In the genomic region with DNA sequence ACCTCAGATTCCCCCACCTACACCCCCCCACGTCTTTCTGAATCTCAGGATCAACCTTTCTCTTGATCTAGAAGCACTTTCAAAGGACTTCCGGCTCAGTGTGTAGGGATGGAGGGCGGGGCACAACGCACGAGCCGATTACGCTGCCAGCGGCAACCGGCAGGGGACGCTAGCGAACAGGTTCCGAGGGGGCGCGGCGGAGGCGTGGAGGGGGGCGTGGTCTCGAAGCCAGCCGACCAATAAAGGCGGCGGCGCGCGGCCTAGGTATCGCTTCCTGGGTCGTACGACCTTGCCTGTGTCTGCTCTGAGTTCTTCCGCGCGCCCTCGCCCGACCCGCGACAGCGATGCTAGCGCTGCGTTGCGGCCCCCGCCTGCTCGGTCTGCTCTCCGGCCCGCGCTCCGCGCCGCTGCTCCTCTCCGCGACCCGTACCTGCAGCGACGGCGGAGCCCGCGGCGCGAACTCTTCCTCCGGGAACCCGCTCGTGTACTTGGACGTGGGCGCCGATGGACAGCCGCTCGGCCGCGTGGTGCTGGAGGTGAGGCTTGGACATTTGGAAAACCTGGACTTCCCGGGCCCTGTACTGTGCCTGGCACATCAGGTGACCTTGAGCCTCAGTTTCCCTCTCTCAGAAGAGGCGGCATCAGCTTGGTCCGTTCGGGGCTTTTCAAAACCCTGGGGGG, we compare ENCODE assay signal across 8 mouse cellular contexts. TPM values are rescaled to one million over a fixed set of nuclear protein-coding genes. Genes with fewer than 3 reads are reported as not detected.
DNase-seq lines count a peak whose midpoint lies in the region; ATAC-seq lines count a peak whose summit lies in the region.

A gene (plus strand): TSS at position 267 of the 681 bp plus-strand sequence.

- peaks cover 39% of the 10 kb centered on the region for H3K36me3 ChIP-seq in heart, embryonic 14.5 days (ENCODE audit: control insufficient read depth, insufficient read depth, low read length)
- peaks cover 36% of the 10 kb centered on the region for H3K36me3 ChIP-seq in liver, embryonic 13.5 days
- peaks cover 7% of the 10 kb centered on the region for H3K36me3 ChIP-seq in stomach, embryonic 16.5 days (ENCODE audit: control insufficient read depth, insufficient read depth, low read length)

- peak within 1 kb of the TSS; percentile 87 for H3K4me2 ChIP-seq in heart, embryonic 14.5 days (ENCODE audit: low read length)
- H3K4me2 ChIP-seq in liver, embryonic 13.5 days: peak within 1 kb of the TSS; percentile 97
- H3K4me2 ChIP-seq in stomach, embryonic 16.5 days (ENCODE audit: low read depth, low read length): peak within 1 kb of the TSS; percentile 98

- H3K4me1 ChIP-seq in brown adipose tissue, adult 24 weeks (ENCODE audit: control insufficient read depth, insufficient read depth, insufficient read length, low read length): peaks cover 6% of the 10 kb centered on the region; the same call in 1 of the 2 replicates
- peaks cover 20 to 24% of the 10 kb centered on the region in 2 experiments for H3K4me1 ChIP-seq in heart, embryonic 14.5 days (ENCODE audit: control insufficient read depth in 2 of 2, insufficient read depth in 2 of 2, low read length in 2 of 2)
- H3K4me1 ChIP-seq in liver, embryonic 13.5 days (replicated peaks): peaks cover 37% of the 10 kb centered on the region
- peaks cover 26% of the 10 kb centered on the region for H3K4me1 ChIP-seq in stomach, embryonic 16.5 days (ENCODE audit: control insufficient read depth, insufficient read depth, low read length)

- no peaks in the 10 kb centered on the region for H3K9me3 ChIP-seq in heart, embryonic 14.5 days (ENCODE audit: control insufficient read depth, low read length)
- H3K9me3 ChIP-seq in liver, embryonic 13.5 days (replicated peaks): no peaks in the 10 kb centered on the region
- H3K9me3 ChIP-seq in stomach, embryonic 16.5 days (replicated peaks; ENCODE audit: control insufficient read depth, low read length): no peaks in the 10 kb centered on the region

- WGBS in heart, embryonic 14.5 days: under 1% methylated on average over 65 of the region's 70 CpGs
- under 1% methylated on average over 68 of the region's 70 CpGs for WGBS in liver, embryonic 13.5 days (ENCODE audit: insufficient replicate concordance)
- under 1% methylated on average over 70 of the region's 70 CpGs for WGBS in stomach, embryonic 16.5 days

- peak within 1 kb of the TSS; percentile 20; the same call in 1 of the 2 replicates for H3K27ac ChIP-seq in brown adipose tissue, adult 24 weeks (replicated peaks; ENCODE audit: low read depth, low read length)
- H3K27ac ChIP-seq in heart, embryonic 14.5 days (replicated peaks in 1 of 2; ENCODE audit: control insufficient read depth in 1 of 2, insufficient read depth in 1 of 2, low read depth in 2 of 2, low read length in 2 of 2): peak within 1 kb of the TSS; percentile 41 to 82
- peak within 1 kb of the TSS; percentile 62 for H3K27ac ChIP-seq in liver, embryonic 13.5 days
- H3K27ac ChIP-seq in stomach, embryonic 16.5 days (ENCODE audit: low read length): peak within 1 kb of the TSS; percentile 80

- peak within 1 kb of the TSS; percentile 98 for H3K9ac ChIP-seq in heart, embryonic 14.5 days (ENCODE audit: low read length)
- H3K9ac ChIP-seq in liver, embryonic 13.5 days: peak within 1 kb of the TSS; percentile 86
- H3K9ac ChIP-seq in stomach, embryonic 16.5 days (ENCODE audit: low read length): peak within 1 kb of the TSS; percentile 91

- H3K27me3 ChIP-seq in heart, embryonic 14.5 days (ENCODE audit: control insufficient read depth, insufficient read depth, low read length): no peaks in the 10 kb centered on the region
- H3K27me3 ChIP-seq in liver, embryonic 13.5 days: no peaks in the 10 kb centered on the region
- H3K27me3 ChIP-seq in stomach, embryonic 16.5 days (ENCODE audit: control insufficient read depth, insufficient read depth, low read length): no peaks in the 10 kb centered on the region

- H3K4me3 ChIP-seq in brown adipose tissue, adult 24 weeks (ENCODE audit: insufficient read depth, low read depth, low read length): peak within 1 kb of the TSS; percentile 83
- peak within 1 kb of the TSS; percentile 82 to 98 for H3K4me3 ChIP-seq in heart, embryonic 14.5 days (ENCODE audit: control insufficient read depth in 1 of 2, insufficient read depth in 1 of 2, low read depth in 1 of 2, low read length in 2 of 2)
- peak within 1 kb of the TSS; percentile 83 for H3K4me3 ChIP-seq in liver, embryonic 13.5 days (replicated peaks)
- peak within 1 kb of the TSS; percentile 98 for H3K4me3 ChIP-seq in stomach, embryonic 16.5 days (replicated peaks; ENCODE audit: low read length)

- peak; percentile 80 for ATAC-seq in heart, embryonic 14.5 days (ENCODE audit: insufficient number of reproducible peaks, insufficient read depth, low FRiP score, low read depth)
- peak; percentile 93 for ATAC-seq in liver, embryonic 13.5 days (ENCODE audit: low read depth)
- peak; percentile 93 for ATAC-seq in stomach, embryonic 16.5 days (ENCODE audit: insufficient read depth, low FRiP score)

- peak; percentile 99 for DNase-seq in CD4-positive, CD25-positive, alpha-beta regulatory T cell, adult 2 months (ENCODE audit: low read depth, low spot score)
- DNase-seq in fibroblast of lung, adult 2 months (ENCODE audit: low read depth): peak; percentile 83
- DNase-seq in kidney, postnatal 14 days: peak; percentile 96
- DNase-seq in liver, embryonic 13.5 days: peak; percentile 91
- DNase-seq in neural tube, embryonic 10.5 days (ENCODE audit: extremely low spot score, low spot score): peak; percentile 99

RNA-seq across cellular contexts. Expression of the gene that starts here (rescaled TPM):
- 67.7 and 79.0 TPM in 2 replicates for polyA plus RNA-seq in brown adipose tissue, adult 24 weeks (2012; ENCODE audit: insufficient read depth, insufficient read length, missing spikeins)
- 99.2 and 105 TPM in 2 replicates for polyA plus RNA-seq in heart, embryonic 14.5 days (2014; fragmentation: Nextera tagmentation; extraction: Ambion mirVana)
- 37.8 and 52.3 TPM in 2 replicates for polyA plus RNA-seq in liver, embryonic 13.5 days (2015; fragmentation: Nextera tagmentation; extraction: Ambion mirVana)
- polyA plus RNA-seq in stomach, embryonic 16.5 days (2015; fragmentation: Nextera tagmentation; extraction: Ambion mirVana): 47.7 and 69.3 TPM in 2 replicates

Comparison
In these comparisons a context has a peak if more than half of its experiments do, and no peak if none do; other contexts are left out.
1. Peak in every context shown above with its lines: DNase-seq, ATAC-seq, H3K4me3 ChIP-seq and H3K27ac ChIP-seq.
2. H3K27ac ChIP-seq: peak in every context shown above with its lines; median percentile 80 in stomach, embryonic 16.5 days; 62 in liver, embryonic 13.5 days; 62 in heart, embryonic 14.5 days; 20 in brown adipose tissue, adult 24 weeks.